Mouse (Mus musculus) lung, adult 2 months (tissue): ENCODE measurements at regions not wholly inside any gene's neighbourhood (a gene's known extent, or its start where the extent isn't known, plus 50 kb on each side); places are given as distances from the start of the nearest gene placed in this dataset.

ENCODE experiments used
- CTCF ChIP-seq: fragments of 200-500 bp; IDR thresholded peaks from 2 replicates; pipeline ENCODE4 v1.5.1; 2011; ENCODE audit warnings: mild to moderate bottlenecking, low read length, control low read depth; ENCODE audit not compliant: insufficient read depth
- POLR2A ChIP-seq: fragments of 200-500 bp; IDR thresholded peaks from 2 replicates; pipeline ENCODE4 v1.6.1; 2011; ENCODE audit warnings: low read depth, mild to moderate bottlenecking, control low read depth, low read length, borderline replicate concordance; ENCODE audit errors: extremely low read depth

GRCm38 (mm10) chr5:119544681-119545080 is 125.8 kb upstream of the Tbx3 start:
- TF ChIP-seq CTCF (no peak), POLR2A (no peak)
